Mouse (Mus musculus) lung, postnatal 25 days (tissue): ENCODE measurements around the gene Mb21d2.

ENCODE experiments used
- DNase-seq: peaks from one replicate; pipeline ENCODE4 v3.0.0; 2022; ENCODE audit warnings: low spot score

Mb21d2 gene

GRCm38 (mm10) chr16:28928815-28929685 lies at the start of gene Mb21d2:
Mb21d2 (minus strand) TSS chr16:28929673.
- DNase-seq, result peak; percentile 43

GRCm38 (mm10) chr16:28966236-28966635 lies 36.8 kb upstream of the Mb21d2 start:
- no peak for DNase-seq

GRCm38 (mm10) chr16:28964048-28964447 lies 34.6 kb upstream of the Mb21d2 start:
- no peak for DNase-seq

- no peak for DNase-seq
Measured at GRCm38 (mm10) chr16:28962987-28963386, 33.5 kb upstream of the Mb21d2 start.

- no peak for DNase-seq
Measured at GRCm38 (mm10) chr16:28949810-28950209, 20.3 kb upstream of the Mb21d2 start.

GRCm38 (mm10) chr16:28943254-28943653 lies 13.8 kb upstream of the Mb21d2 start:
- DNase-seq, result no peak

- no peak for DNase-seq
Measured at GRCm38 (mm10) chr16:28936181-28936792, 6.8 kb upstream of the Mb21d2 start.

- no peak for DNase-seq
Measured at GRCm38 (mm10) chr16:28935701-28936100, 6.2 kb upstream of the Mb21d2 start.

- DNase-seq, result no peak
Measured at GRCm38 (mm10) chr16:28931213-28931612, 1.7 kb upstream of the Mb21d2 start.

GRCm38 (mm10) chr16:28930426-28930825 lies 953 bp upstream of the Mb21d2 start:
- no peak for DNase-seq

- DNase-seq, result peak; percentile 49
Measured at GRCm38 (mm10) chr16:28929686-28930291, 316 bp upstream of the Mb21d2 start.

- no peak for DNase-seq
Measured at GRCm38 (mm10) chr16:28928466-28928814, 1.0 kb downstream of the Mb21d2 start.

- DNase-seq, result no peak
Measured at GRCm38 (mm10) chr16:28927381-28927780, 2.1 kb downstream of the Mb21d2 start.

- DNase-seq, result no peak
Measured at GRCm38 (mm10) chr16:28919320-28919885, 10.1 kb downstream of the Mb21d2 start.

- no peak for DNase-seq
Measured at GRCm38 (mm10) chr16:28915362-28915761, 14.1 kb downstream of the Mb21d2 start.

- DNase-seq, result no peak
Measured at GRCm38 (mm10) chr16:28914709-28915108, 14.8 kb downstream of the Mb21d2 start.

- DNase-seq, result no peak
Measured at GRCm38 (mm10) chr16:28911414-28912050, 17.9 kb downstream of the Mb21d2 start.

GRCm38 (mm10) chr16:28906370-28907275 lies 22.9 kb downstream of the Mb21d2 start:
- peak; percentile 58 for DNase-seq

GRCm38 (mm10) chr16:28905567-28906289 lies 23.7 kb downstream of the Mb21d2 start:
- no peak for DNase-seq
